Mouse (Mus musculus): ENCODE data around the gene Slfn2. TPM values are rescaled to one million over a fixed set of nuclear protein-coding genes. Genes with fewer than 3 reads are reported as not detected.
"Not testable (repeated sequence)": the region's sequence is repeated elsewhere in the genome, so short reads cannot be mapped to it uniquely, and the experiment has no call there.

Slfn2 gene
- polyA plus RNA-seq (2012; rRNA removed) = 1.7 and 2.5 TPM in 2 replicates

DNA sequence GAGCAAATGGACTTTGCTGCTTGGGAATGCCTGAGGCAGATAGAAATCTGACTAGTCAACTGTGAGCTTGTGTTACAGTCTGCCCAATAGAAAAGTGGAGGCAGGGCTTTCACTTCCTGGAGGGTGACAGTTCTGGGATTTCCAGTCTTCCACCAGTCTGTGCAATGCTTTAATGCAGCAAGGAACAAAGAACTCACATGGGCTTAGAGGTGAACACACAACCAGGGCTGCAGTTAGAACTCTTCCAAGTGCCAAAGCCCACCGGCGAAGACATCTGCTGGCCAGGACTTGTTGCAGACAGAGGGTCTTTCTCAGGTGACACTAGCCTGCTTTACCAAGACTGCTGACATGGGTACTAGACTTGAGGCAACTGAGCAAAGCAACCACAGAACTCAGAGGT, at the start of gene Slfn2:
Gene Slfn2 (plus strand): TSS at position 167 of the 400 bp plus-strand sequence.
- H3K4me3 ChIP-seq (ENCODE audit: insufficient read depth, low read length) = no peak within 1 kb of the TSS
- H3K4me1 ChIP-seq (ENCODE audit: control insufficient read depth, insufficient read depth, low read length) = peaks cover 7% of the 10 kb centered on the region
- H3K27ac ChIP-seq (ENCODE audit: insufficient read depth, low read length) = no peak within 1 kb of the TSS
- no peak for TF ChIP-seq CTCF (IDR thresholded peaks at IDR 0.05; ENCODE audit: extremely low read depth, insufficient read depth, low read length)
- no peak for TF ChIP-seq POLR2A (IDR thresholded peaks at IDR 0.05; ENCODE audit: extremely low read depth, insufficient read depth, low read length)

DNA sequence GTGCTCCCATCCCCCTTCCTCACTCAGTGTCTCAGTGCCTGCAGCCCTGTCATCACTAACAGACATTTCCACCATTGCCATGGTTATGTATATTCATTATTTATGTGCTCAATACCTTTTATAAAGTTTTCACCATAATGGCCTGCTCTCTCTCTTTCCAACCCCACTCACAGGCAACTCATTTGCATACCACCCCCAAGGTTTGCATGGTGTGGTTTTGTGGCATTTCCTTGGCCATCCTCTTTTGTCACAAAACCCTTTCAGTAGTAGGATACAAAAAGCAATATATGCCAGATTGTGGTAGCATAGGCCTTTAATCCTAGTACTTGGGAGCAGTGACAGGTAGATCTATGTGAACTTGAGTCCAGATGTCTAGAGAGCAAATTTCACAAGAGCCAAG, 48.8 kb upstream of the Slfn2 start:
- Histone ChIP-seq H3K4me1 (ENCODE audit: control insufficient read depth, insufficient read depth, low read length) (no peaks in the 10 kb centered on the region), H3K4me3 (ENCODE audit: insufficient read depth, low read length) (no peak overlapping the region), H3K27ac (ENCODE audit: insufficient read depth, low read length) (no peak overlapping the region)
- no peak for TF ChIP-seq CTCF (IDR thresholded peaks at IDR 0.05; ENCODE audit: extremely low read depth, insufficient read depth, low read length)
- TF ChIP-seq POLR2A (IDR thresholded peaks at IDR 0.05; ENCODE audit: extremely low read depth, insufficient read depth, low read length) = no peak

- not testable (repeated sequence) for H3K27ac ChIP-seq (ENCODE audit: insufficient read depth, low read length)
Measured at GRCm38 (mm10) chr11:83019561-83020519, 45.1 kb upstream of the Slfn2 start.

GRCm38 (mm10) chr11:83020621-83021020, 44.3 kb upstream of the Slfn2 start, which contains the start of gene Slfn8:
Gene Slfn8, minus strand, starts transcription at chr11:83020810.
- Histone ChIP-seq H3K4me3 (ENCODE audit: insufficient read depth, low read length) (no peak within 1 kb of the TSS), H3K27ac (ENCODE audit: insufficient read depth, low read length) (no peak within 1 kb of the TSS), H3K4me1 (ENCODE audit: control insufficient read depth, insufficient read depth, low read length) (no peaks in the 10 kb centered on the region)
- TF ChIP-seq CTCF (IDR thresholded peaks at IDR 0.05; ENCODE audit: extremely low read depth, insufficient read depth, low read length) (no peak), POLR2A (IDR thresholded peaks at IDR 0.05; ENCODE audit: extremely low read depth, insufficient read depth, low read length) (no peak)

More at GRCm38 (mm10) chr11:83019561-83020519, 45.1 kb upstream of the Slfn2 start:
- not testable (repeated sequence) for H3K4me1 ChIP-seq (ENCODE audit: control insufficient read depth, insufficient read depth, low read length); H3K4me3 ChIP-seq (ENCODE audit: insufficient read depth, low read length)

- H3K4me1 ChIP-seq (ENCODE audit: control insufficient read depth, insufficient read depth, low read length); H3K27ac ChIP-seq (ENCODE audit: insufficient read depth, low read length); H3K4me3 ChIP-seq (ENCODE audit: insufficient read depth, low read length): not testable (repeated sequence)
Measured at GRCm38 (mm10) chr11:83038686-83039085, 26.2 kb upstream of the Slfn2 start.

- Histone ChIP-seq H3K4me1 (ENCODE audit: control insufficient read depth, insufficient read depth, low read length) (no peaks in the 10 kb centered on the region), H3K27ac (ENCODE audit: insufficient read depth, low read length) (no peak overlapping the region), H3K4me3 (ENCODE audit: insufficient read depth, low read length) (no peak overlapping the region)
- TF ChIP-seq POLR2A (IDR thresholded peaks at IDR 0.05; ENCODE audit: extremely low read depth, insufficient read depth, low read length) = no peak
- TF ChIP-seq CTCF (IDR thresholded peaks at IDR 0.05; ENCODE audit: extremely low read depth, insufficient read depth, low read length) = no peak
Measured at GRCm38 (mm10) chr11:83039156-83039555, 25.8 kb upstream of the Slfn2 start.

- Histone ChIP-seq H3K27ac (ENCODE audit: insufficient read depth, low read length) (no peak overlapping the region), H3K4me3 (ENCODE audit: insufficient read depth, low read length) (no peak overlapping the region), H3K4me1 (ENCODE audit: control insufficient read depth, insufficient read depth, low read length) (no peaks in the 10 kb centered on the region)
- no peak for TF ChIP-seq POLR2A (IDR thresholded peaks at IDR 0.05; ENCODE audit: extremely low read depth, insufficient read depth, low read length)
- TF ChIP-seq CTCF (IDR thresholded peaks at IDR 0.05; ENCODE audit: extremely low read depth, insufficient read depth, low read length) = no peak
Measured at GRCm38 (mm10) chr11:83039796-83040195, 25.1 kb upstream of the Slfn2 start.

DNA sequence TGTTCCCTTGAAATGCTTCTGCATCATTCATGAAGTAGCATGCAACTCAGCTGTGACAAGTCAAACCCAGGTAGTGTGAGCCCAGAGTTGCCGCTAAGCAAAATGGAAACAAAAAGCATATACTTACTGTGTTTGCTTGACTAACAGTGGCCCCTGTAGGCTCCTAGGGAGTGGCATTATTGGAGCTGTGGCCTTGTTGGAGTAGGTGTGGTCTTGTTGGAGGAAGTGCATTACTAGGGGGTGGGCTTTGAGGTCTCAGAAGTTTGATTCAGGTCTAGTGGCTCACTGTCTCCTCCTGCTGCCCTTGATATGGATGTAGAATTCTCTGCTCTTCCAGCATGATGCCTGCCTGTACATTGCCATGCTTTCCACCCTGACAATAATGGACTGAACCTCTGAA, 24.6 kb upstream of the Slfn2 start:
- TF ChIP-seq CTCF (IDR thresholded peaks at IDR 0.05; ENCODE audit: extremely low read depth, insufficient read depth, low read length) (no peak), POLR2A (IDR thresholded peaks at IDR 0.05; ENCODE audit: extremely low read depth, insufficient read depth, low read length) (no peak)
- H3K4me1 ChIP-seq (ENCODE audit: control insufficient read depth, insufficient read depth, low read length) = no peaks in the 10 kb centered on the region
- H3K27ac ChIP-seq (ENCODE audit: insufficient read depth, low read length) = no peak overlapping the region
- no peak overlapping the region for H3K4me3 ChIP-seq (ENCODE audit: insufficient read depth, low read length)

DNA sequence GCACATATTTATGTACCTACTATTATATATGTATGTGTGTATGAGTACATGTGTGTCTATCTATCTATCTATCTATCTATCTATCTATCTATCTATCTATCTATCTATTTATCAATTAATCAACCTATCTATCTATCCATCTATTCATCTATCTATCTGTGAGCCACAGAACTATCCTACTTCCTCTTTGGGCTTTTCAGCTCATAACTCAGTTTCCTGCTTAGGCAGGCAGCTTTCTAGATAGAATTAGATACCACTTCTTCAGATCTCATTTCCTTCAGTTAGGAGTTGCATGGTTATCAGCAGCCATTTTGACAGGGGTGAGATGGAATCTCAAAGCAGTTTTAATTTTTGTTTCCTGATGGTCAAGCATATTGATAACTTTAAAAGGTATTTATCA, 23.9 kb upstream of the Slfn2 start:
- no peaks in the 10 kb centered on the region for H3K4me1 ChIP-seq (ENCODE audit: control insufficient read depth, insufficient read depth, low read length)
- no peak overlapping the region for H3K4me3 ChIP-seq (ENCODE audit: insufficient read depth, low read length)
- H3K27ac ChIP-seq (ENCODE audit: insufficient read depth, low read length) = no peak overlapping the region
- TF ChIP-seq CTCF (IDR thresholded peaks at IDR 0.05; ENCODE audit: extremely low read depth, insufficient read depth, low read length) (no peak), POLR2A (IDR thresholded peaks at IDR 0.05; ENCODE audit: extremely low read depth, insufficient read depth, low read length) (no peak)

- no peak overlapping the region for H3K4me3 ChIP-seq (ENCODE audit: insufficient read depth, low read length)
- no peak for TF ChIP-seq POLR2A (IDR thresholded peaks at IDR 0.05; ENCODE audit: extremely low read depth, insufficient read depth, low read length)
- TF ChIP-seq CTCF (IDR thresholded peaks at IDR 0.05; ENCODE audit: extremely low read depth, insufficient read depth, low read length) = no peak
- no peak overlapping the region for H3K27ac ChIP-seq (ENCODE audit: insufficient read depth, low read length)
- H3K4me1 ChIP-seq (ENCODE audit: control insufficient read depth, insufficient read depth, low read length) = no peaks in the 10 kb centered on the region
Measured at GRCm38 (mm10) chr11:83043891-83044290, 21.0 kb upstream of the Slfn2 start.
